Mouse (Mus musculus) heart, adult 8-10 months (tissue): ENCODE measurements around the gene C2cd2l. TPM values are rescaled to one million over a fixed set of nuclear protein-coding genes. Genes with fewer than 3 reads are reported as not detected.
"Not testable (repeated sequence)": the region's sequence is repeated elsewhere in the genome, so short reads cannot be mapped to it uniquely, and the experiment has no call there.

Experiments used
- DNase-seq: peaks from one replicate; pipeline ENCODE4 v3.0.0; 2022; ENCODE audit warnings: low spot score
- total RNA-seq, 4 experiments: library from RNA; stranded (reverse); gene quantifications; 2 replicates each; pipeline ENCODE4 v1.2.4; 2022

The C2cd2l gene
- total RNA-seq, 4 experiments from 2014 or later = 12.7 to 19.2 (median 14.1) TPM

- not testable (repeated sequence) for DNase-seq
These were observed 16.4 kb upstream of the C2cd2l start for GRCm38 (mm10) chr9:44336513-44336912.

GRCm38 (mm10) chr9:44336093-44336406 is 16.0 kb upstream of the C2cd2l start:
- no peak for DNase-seq

- DNase-seq = peak; percentile 18
These were observed 15.4 kb upstream of the C2cd2l start for GRCm38 (mm10) chr9:44335331-44336092.

- DNase-seq = peak; percentile 100
These were observed 14.6 kb upstream of the C2cd2l start, which contains the start of gene H2afx for GRCm38 (mm10) chr9:44334396-44335330. H2afx (plus strand) TSS chr9:44334694.

- no peak for DNase-seq
These were observed 13.0 kb upstream of the C2cd2l start for GRCm38 (mm10) chr9:44332918-44333638.

GRCm38 (mm10) chr9:44330736-44331135 is 10.7 kb upstream of the C2cd2l start:
- DNase-seq = no peak

GRCm38 (mm10) chr9:44327926-44328325 is 7.8 kb upstream of the C2cd2l start:
- DNase-seq = no peak

- peak; percentile 73 for DNase-seq
These were observed 7.1 kb upstream of the C2cd2l start for GRCm38 (mm10) chr9:44327064-44327711.

GRCm38 (mm10) chr9:44326371-44327063 is 6.4 kb upstream of the C2cd2l start:
- DNase-seq = peak; percentile 93

GRCm38 (mm10) chr9:44325768-44326370 is 5.8 kb upstream of the C2cd2l start, which contains the start of gene Dpagt1:
Dpagt1 (plus strand) TSS chr9:44326019.
- no peak for DNase-seq

GRCm38 (mm10) chr9:44325032-44325767 is 5.1 kb upstream of the C2cd2l start:
- DNase-seq = not testable (repeated sequence)

- no peak for DNase-seq
These were observed 4.1 kb upstream of the C2cd2l start for GRCm38 (mm10) chr9:44324147-44324546.

GRCm38 (mm10) chr9:44323656-44324055 is 3.6 kb upstream of the C2cd2l start:
- not testable (repeated sequence) for DNase-seq

- DNase-seq = no peak
These were observed 681 bp upstream of the C2cd2l start for GRCm38 (mm10) chr9:44320799-44321133.

- no peak for DNase-seq
These were observed 789 bp downstream of the C2cd2l start for GRCm38 (mm10) chr9:44319105-44319886.

- DNase-seq = no peak
These were observed 1.3 kb downstream of the C2cd2l start for GRCm38 (mm10) chr9:44318826-44319095.

GRCm38 (mm10) chr9:44318076-44318825 is 1.8 kb downstream of the C2cd2l start:
- DNase-seq = no peak

- DNase-seq = no peak
These were observed 2.6 kb downstream of the C2cd2l start for GRCm38 (mm10) chr9:44317452-44317851.
